Mouse (Mus musculus) neural tube, embryonic 11.5 days (tissue): Measurements from ENCODE around the gene Braf. TPM values are rescaled to one million over a fixed set of nuclear protein-coding genes. Genes with fewer than 3 reads are reported as not detected.

Experiments used
- ATAC-seq: fragments of 200-750 bp; cut with Nextera tagmentation; 2 replicates; pipeline ENCODE4 v1.8.0; 2017; ENCODE audit warnings: moderate number of reproducible peaks, mild to moderate bottlenecking, moderate TSS enrichment, moderate library complexity; ENCODE audit not compliant: insufficient read depth, low FRiP score, low TSS enrichment
- DNase-seq: peaks from one replicate; pipeline ENCODE4 v3.0.0-alpha.2; 2015; ENCODE audit warnings: low spot score
- H3K27ac ChIP-seq: fragments of 300-500 bp; sonication (generic); 2 replicates; pipeline ENCODE4 v1.5.1; 2014; ENCODE audit warnings: low read depth, mild to moderate bottlenecking, low read length
- H3K27me3 ChIP-seq: fragments of 300-500 bp; sonication (generic); 2 replicates; pipeline ENCODE4 v1.6.1; 2014; ENCODE audit warnings: mild to moderate bottlenecking, low read length, mixed read lengths; ENCODE audit not compliant: control insufficient read depth, insufficient read depth
- H3K36me3 ChIP-seq: fragments of 300-500 bp; sonication (generic); 2 replicates; pipeline ENCODE4 v1.6.1; 2014; ENCODE audit warnings: mild to moderate bottlenecking, low read length, moderate library complexity, mixed read lengths; ENCODE audit not compliant: control insufficient read depth, insufficient read depth
- H3K4me1 ChIP-seq: fragments of 300-500 bp; sonication (generic); 2 replicates; pipeline ENCODE4 v1.6.1; 2014; ENCODE audit warnings: low read length, mixed read lengths; ENCODE audit not compliant: control insufficient read depth, insufficient read depth
- H3K4me2 ChIP-seq: fragments of 300-500 bp; sonication (generic); 2 replicates; pipeline ENCODE4 v1.6.1; 2014; ENCODE audit warnings: low read depth, mild to moderate bottlenecking, moderate library complexity
- H3K4me3 ChIP-seq: fragments of 300-500 bp; sonication (generic); 2 replicates; pipeline ENCODE4 v1.5.1; 2014; ENCODE audit warnings: low read depth, low read length
- H3K9ac ChIP-seq: fragments of 300-500 bp; sonication (generic); 2 replicates; pipeline ENCODE4 v1.6.1; 2014; ENCODE audit warnings: mild to moderate bottlenecking, low read length
- H3K9me3 ChIP-seq: fragments of 300-500 bp; sonication (generic); 2 replicates; pipeline ENCODE4 v1.6.1; 2016; ENCODE audit warnings: low read length; ENCODE audit not compliant: control insufficient read depth
- WGBS: fragments of 180-500 bp; shearing (Covaris S2); extraction: QIAGEN DNeasy Blood & Tissue Kit; methylation state at CpG from one replicate; pipeline ENCODE4 v1.1.7; 2014; 5-methylcytosine and 5-hydroxymethylcytosine counted together
- polyA plus RNA-seq: library from polyadenylated mRNA; unstranded; fragments of >200 nt; fragmentation: Nextera tagmentation; extraction: Ambion mirVana; gene quantifications from 2 replicates; pipeline ENCODE4 v1.2.1, GENCODE M21; 2014

Gene Braf
- polyA plus RNA-seq, 1 experiment from 2014 or later = 22.1 TPM

- H3K4me1 ChIP-seq = no peaks in the 10 kb centered on the region
- H3K27me3 ChIP-seq = no peaks in the 10 kb centered on the region
- H3K36me3 ChIP-seq = peaks cover 2% of the 10 kb centered on the region; the same call in 1 of the 2 replicates
- ATAC-seq (no peak), DNase-seq (no peak)
- no peak overlapping the region for H3K9ac ChIP-seq
- no peak overlapping the region for H3K4me3 ChIP-seq
- no peaks in the 10 kb centered on the region for H3K9me3 ChIP-seq
- H3K27ac ChIP-seq = no peak overlapping the region
- no peak overlapping the region for H3K4me2 ChIP-seq
- 84% methylated on average over 5 of the region's 5 CpGs for WGBS
Observed at GRCm38 (mm10) chr6:39604565-39604964, 120.7 kb downstream of the Braf start.

DNA sequence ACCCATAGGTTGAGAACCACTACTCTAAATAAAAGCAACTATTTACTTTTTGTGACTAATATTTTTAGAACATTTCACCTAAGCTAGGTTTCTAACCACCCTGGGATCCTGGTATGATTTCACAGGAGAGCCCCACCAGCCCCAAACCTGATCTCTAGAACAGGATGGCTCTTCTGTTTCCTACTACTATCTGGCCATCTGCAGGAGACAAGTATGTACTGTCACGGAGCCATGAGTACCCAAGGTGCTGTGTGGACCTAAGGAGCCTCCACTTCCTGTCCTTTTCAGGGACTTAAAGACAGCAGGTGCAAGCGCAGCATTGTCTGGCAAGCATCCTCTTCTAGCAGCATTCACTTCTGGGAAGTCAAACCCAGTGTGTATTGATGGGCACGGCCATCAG lies 123.4 kb downstream of the Braf start:
- 92% methylated on average over 3 of the region's 3 CpGs for WGBS
- Histone ChIP-seq H3K27me3 (no peaks in the 10 kb centered on the region), H3K9ac (no peak overlapping the region), H3K36me3 (peaks cover 6% of the 10 kb centered on the region; the same call in 1 of the 2 replicates), H3K4me1 (no peaks in the 10 kb centered on the region), H3K4me3 (no peak overlapping the region), H3K9me3 (no peaks in the 10 kb centered on the region), H3K4me2 (no peak overlapping the region), H3K27ac (no peak overlapping the region)
- ATAC-seq (no peak), DNase-seq (no peak)

- H3K9me3 ChIP-seq = no peaks in the 10 kb centered on the region
- 96% methylated on average over 3 of the region's 3 CpGs for WGBS
- no peaks in the 10 kb centered on the region for H3K27me3 ChIP-seq
- H3K4me1 ChIP-seq = no peaks in the 10 kb centered on the region
- H3K36me3 ChIP-seq = peaks cover 6% of the 10 kb centered on the region; the same call in 1 of the 2 replicates
- H3K4me2 ChIP-seq = no peak overlapping the region
- no peak overlapping the region for H3K4me3 ChIP-seq
- H3K27ac ChIP-seq = no peak overlapping the region
- DNase-seq = no peak
- H3K9ac ChIP-seq = no peak overlapping the region
- no peak for ATAC-seq
Observed at GRCm38 (mm10) chr6:39600851-39601250, 124.4 kb downstream of the Braf start.

GRCm38 (mm10) chr6:39592401-39593214 lies 132.7 kb downstream of the Braf start, which contains the start of gene Ndufb2:
Gene Ndufb2, plus strand, starts transcription at chr6:39592574.
- Histone ChIP-seq H3K27ac (peak within 1 kb of the TSS; percentile 58; the same call in 1 of the 2 replicates), H3K4me3 (peak within 1 kb of the TSS; percentile 82), H3K4me1 (peaks cover 4% of the 10 kb centered on the region; the same call in 1 of the 2 replicates), H3K4me2 (peak within 1 kb of the TSS; percentile 72), H3K9me3 (no peaks in the 10 kb centered on the region), H3K27me3 (no peaks in the 10 kb centered on the region), H3K9ac (peak within 1 kb of the TSS; percentile 78), H3K36me3 (no peaks in the 10 kb centered on the region; the same call in 1 of the 2 replicates)
- DNase-seq (peak; percentile 96), ATAC-seq (peak; percentile 98)
- under 1% methylated on average over 56 of the region's 56 CpGs for WGBS

GRCm38 (mm10) chr6:39591481-39591880 lies 133.8 kb downstream of the Braf start:
- H3K36me3 ChIP-seq = peaks cover 3% of the 10 kb centered on the region; the same call in 1 of the 2 replicates
- H3K9me3 ChIP-seq = no peaks in the 10 kb centered on the region
- 94% methylated on average over 4 of the region's 4 CpGs for WGBS
- peaks cover 4% of the 10 kb centered on the region; the same call in 1 of the 2 replicates for H3K4me1 ChIP-seq
- DNase-seq (no peak), ATAC-seq (no peak)
- H3K4me2 ChIP-seq = no peak overlapping the region
- H3K27me3 ChIP-seq = no peaks in the 10 kb centered on the region
- no peak overlapping the region for H3K9ac ChIP-seq
- H3K27ac ChIP-seq = no peak overlapping the region
- H3K4me3 ChIP-seq = no peak overlapping the region

GRCm38 (mm10) chr6:39585517-39585916 lies 139.7 kb downstream of the Braf start, which contains the start of gene Gm42420:
Gene Gm42420, plus strand, starts transcription at chr6:39585753.
- Histone ChIP-seq H3K9ac (no peak within 1 kb of the TSS), H3K27ac (no peak within 1 kb of the TSS), H3K36me3 (peaks cover 5% of the 10 kb centered on the region), H3K4me3 (no peak within 1 kb of the TSS), H3K4me2 (no peak within 1 kb of the TSS), H3K4me1 (no peaks in the 10 kb centered on the region), H3K27me3 (no peaks in the 10 kb centered on the region), H3K9me3 (no peaks in the 10 kb centered on the region)
- 86% methylated on average over 6 of the region's 6 CpGs for WGBS
- ATAC-seq = no peak
- DNase-seq = no peak

DNA sequence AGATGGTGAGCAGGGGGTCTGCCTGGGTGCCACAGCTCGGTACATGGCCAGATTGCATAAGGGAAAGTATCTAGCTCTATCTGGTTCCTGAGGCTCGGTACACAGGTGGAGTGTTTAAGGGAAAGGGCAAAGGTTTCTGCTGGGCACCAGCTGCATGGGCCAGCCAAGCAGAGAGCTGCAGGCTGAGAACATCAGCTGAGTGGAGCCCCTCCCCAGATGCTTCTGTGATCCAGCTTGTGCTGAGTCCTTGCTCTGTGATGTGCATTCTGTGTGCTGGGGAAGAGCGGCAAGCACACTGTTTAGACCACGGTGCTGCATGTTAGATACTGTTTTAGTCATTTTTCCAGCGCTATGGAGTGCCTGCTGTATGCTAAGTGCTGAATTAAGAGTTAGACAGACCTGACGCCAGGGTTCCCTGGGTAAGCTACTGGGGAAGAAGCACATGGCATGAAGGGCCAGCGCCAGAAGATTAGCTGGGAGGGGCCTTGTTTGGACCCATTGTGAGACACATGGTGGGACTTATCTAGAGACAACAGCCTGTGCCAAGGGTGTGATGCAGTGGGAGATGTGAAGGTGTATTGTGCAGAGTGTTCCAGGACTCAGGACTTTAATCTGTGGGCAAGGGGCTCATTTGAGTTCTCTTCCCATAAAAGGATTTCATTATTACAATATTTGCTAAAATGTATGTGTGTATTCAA lies 144.0 kb downstream of the Braf start:
- 87% methylated on average over 7 of the region's 7 CpGs for WGBS
- Histone ChIP-seq H3K36me3 (peaks cover 3% of the 10 kb centered on the region; the same call in 1 of the 2 replicates), H3K27me3 (no peaks in the 10 kb centered on the region), H3K27ac (no peak overlapping the region), H3K4me1 (no peaks in the 10 kb centered on the region), H3K4me3 (no peak overlapping the region), H3K9ac (no peak overlapping the region), H3K9me3 (no peaks in the 10 kb centered on the region), H3K4me2 (no peak overlapping the region)
- ATAC-seq (no peak), DNase-seq (no peak)

GRCm38 (mm10) chr6:39580558-39580957 lies 144.7 kb downstream of the Braf start:
- no peak for DNase-seq
- Histone ChIP-seq H3K4me2 (no peak overlapping the region), H3K36me3 (no peaks in the 10 kb centered on the region; the same call in 1 of the 2 replicates), H3K4me3 (no peak overlapping the region), H3K9ac (no peak overlapping the region), H3K9me3 (no peaks in the 10 kb centered on the region), H3K27ac (no peak overlapping the region), H3K27me3 (no peaks in the 10 kb centered on the region), H3K4me1 (no peaks in the 10 kb centered on the region)
- 58% methylated on average over 2 of the region's 2 CpGs for WGBS
- ATAC-seq = no peak
